Mouse (Mus musculus) cerebellum, adult 8-10 months (tissue): ENCODE results near the gene Olfr801.

ENCODE experiments used
- DNase-seq: peaks from one replicate; pipeline ENCODE4 v3.0.0; 2022

The Olfr801 gene

DNA sequence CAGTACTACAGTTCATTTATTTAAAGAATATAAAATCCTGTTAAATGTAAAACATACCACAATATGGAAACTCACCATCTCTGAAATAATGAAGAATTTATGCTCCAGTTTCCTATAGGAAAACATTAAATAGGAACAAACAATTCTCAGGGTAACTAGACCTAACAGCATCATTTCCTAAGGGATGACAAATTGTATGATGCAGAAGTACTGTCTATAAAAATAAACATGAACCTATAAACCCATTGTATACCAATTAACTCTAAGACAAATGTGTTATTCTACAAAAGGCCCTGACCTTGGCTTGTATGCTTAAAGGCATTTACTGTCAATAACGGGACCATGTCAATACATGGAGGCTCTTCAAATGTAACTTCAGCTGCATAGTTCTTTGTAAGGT, at the start of gene Olfr801:
Gene Olfr801, minus strand, starts transcription at position 101 of the 400 bp plus-strand sequence.
- DNase-seq = no peak

DNA sequence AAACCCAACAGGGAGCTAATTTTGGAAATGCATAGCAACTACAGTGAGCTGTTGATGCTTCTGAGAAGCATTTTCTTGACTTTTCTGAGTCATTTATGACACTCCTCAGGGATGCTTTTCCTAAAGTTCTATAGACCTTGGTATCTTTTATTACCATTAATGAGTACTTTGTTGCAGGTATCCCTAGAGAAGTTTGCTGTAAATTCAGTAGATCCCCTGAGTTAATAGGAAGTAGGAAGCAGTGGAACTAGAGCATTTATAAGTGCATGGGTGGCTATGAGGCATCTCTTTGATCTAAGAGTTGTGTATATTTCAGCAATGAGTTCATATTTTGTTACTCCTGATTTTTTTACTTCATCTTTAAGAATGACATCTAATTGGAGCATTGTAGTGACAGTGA, 29.2 kb upstream of the Olfr801 start, which contains the start of gene Olfr804:
Gene Olfr804, plus strand, starts transcription at position 301 of the 400 bp plus-strand sequence.
- no peak for DNase-seq

DNA sequence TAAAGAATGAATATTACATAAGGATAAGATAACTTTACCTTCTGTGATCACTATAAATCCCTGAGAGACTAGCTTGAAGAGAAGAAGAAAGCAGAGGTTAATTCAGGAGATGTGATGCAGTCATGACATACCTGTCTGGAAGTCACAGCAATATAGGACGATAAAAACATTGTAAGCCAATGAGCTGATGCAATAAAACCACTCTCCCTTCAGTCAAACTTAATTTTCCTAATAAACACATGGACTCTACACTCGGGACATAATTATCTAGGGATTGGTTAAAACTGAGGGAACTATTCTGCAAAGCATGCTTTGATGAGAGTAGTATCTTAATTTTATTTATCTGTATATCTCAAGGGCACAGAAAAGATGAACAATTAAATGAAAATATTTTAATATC, 20.5 kb upstream of the Olfr801 start, which contains the start of gene Olfr803:
Gene Olfr803, minus strand, starts transcription at position 101 of the 400 bp plus-strand sequence.
- DNase-seq = no peak

DNA sequence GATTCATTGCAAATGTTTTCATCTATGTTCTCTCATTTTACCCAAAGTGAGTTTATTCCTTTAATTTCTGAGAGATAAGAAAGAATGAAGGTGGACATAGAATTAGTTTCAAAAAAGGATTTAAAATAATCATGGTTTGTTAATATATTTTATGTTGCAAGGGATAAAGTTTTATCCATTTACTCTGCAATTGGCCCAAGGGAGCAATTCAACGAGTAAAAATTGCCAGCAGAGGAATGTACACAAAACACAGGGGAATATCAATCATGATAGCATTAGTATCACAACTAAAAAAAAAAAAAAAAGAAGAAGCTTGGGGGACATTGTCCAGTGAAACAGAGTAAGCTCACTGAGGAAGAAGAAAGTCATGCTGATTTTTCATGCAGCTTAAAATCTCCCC, 14.4 kb upstream of the Olfr801 start, which contains the start of gene Olfr802:
Gene Olfr802, minus strand, starts transcription at position 101 of the 400 bp plus-strand sequence.
- DNase-seq = no peak

DNA sequence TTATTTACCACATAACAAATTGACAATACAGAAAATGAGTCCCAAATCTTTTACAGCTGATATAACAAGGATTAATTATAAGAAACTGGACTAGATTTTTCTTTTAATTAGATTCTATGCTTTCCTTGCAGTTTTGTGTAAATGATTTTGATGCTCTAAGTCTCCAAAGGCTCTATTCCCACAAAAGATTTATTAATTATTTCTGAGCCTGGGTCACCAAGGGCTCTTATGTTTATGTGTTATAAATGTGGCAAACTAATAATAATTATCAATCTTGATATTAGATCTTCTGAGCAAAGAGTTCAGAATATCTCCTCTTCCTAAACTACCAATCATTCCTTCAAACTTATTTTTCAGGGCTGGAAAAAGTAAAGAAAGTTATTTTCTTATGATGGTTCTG, 16.3 kb downstream of the Olfr801 start, which contains the start of gene Olfr800:
Gene Olfr800, plus strand, starts transcription at position 301 of the 400 bp plus-strand sequence.
- no peak for DNase-seq

DNA sequence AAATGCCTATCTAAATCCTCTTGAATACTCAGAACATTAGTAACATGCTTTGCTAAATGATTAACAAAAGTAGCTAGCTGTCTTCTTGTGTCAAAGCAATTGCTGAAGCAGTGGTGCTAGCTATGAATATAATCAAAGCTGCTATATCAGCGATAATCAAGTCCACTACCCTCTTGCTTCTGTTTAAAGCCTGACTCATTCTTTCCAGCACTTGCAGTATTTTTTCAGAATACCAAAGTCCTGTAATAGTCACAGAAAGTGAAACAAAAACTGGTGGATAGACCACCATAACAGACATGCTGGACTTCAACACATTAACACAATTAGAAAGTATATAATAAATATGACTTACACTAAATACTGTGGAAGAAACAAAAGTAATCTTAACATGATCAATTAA, 21.9 kb downstream of the Olfr801 start:
- no peak for DNase-seq

DNA sequence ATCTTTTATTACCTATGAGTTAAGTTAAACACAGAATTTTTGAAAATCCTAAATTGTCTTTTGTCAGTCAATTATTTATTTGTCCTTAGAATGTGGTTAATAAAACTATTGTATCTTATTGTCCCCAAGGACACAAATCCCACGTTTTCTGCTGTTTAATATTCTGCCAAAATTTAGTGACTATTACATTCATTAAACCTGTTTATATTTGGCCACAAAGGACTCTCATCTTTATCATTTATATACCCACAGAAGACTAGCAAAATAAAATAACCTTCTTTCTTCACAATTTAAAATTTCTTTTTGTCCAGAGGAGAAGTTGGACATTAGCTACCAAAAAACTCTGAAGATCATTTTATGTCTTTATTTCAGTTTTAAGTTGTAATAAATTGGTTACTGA, 36.5 kb downstream of the Olfr801 start, which contains the start of gene Olfr799:
Gene Olfr799, plus strand, starts transcription at position 301 of the 400 bp plus-strand sequence.
- no peak for DNase-seq

DNA sequence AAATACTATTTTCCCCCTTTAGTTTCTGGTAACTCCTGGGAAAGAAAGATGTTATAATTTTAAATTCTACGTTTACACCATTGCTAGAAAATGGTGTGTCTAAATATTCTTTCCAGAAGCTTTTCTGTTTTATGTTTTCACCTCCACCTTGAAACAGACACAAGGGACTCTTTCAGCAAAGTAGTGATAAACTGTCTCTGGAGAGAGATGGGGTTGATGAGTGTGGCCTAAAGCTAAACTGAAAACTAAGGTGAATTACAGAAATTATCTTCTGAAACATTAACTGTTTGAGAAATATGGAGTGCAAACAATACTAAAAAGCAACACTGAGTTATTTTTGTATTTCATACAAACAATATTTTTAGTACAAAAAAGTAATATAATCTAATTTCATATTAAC, 45.8 kb downstream of the Olfr801 start, which contains the start of gene Olfr798:
Gene Olfr798, minus strand, starts transcription at position 101 of the 400 bp plus-strand sequence.
- no peak for DNase-seq

DNA sequence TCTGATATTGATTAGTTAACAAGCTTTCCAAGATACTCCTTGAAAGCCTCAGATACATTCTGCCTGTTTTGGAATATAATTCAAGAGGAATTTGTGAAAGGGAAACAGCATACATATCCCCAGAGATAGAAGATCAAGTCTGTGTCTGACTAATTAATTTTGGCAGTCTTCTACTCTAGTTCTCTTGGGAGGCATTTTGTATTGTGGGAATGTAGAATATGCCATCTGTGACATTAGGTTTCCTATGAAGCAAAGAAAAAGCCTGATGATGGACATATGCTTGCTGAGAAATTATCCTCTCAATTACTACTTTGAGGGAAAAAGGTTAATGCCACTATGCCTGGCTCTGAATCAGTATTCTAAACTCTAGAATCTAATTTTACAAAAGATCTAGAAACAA, 50.4 kb downstream of the Olfr801 start:
- no peak for DNase-seq

DNA sequence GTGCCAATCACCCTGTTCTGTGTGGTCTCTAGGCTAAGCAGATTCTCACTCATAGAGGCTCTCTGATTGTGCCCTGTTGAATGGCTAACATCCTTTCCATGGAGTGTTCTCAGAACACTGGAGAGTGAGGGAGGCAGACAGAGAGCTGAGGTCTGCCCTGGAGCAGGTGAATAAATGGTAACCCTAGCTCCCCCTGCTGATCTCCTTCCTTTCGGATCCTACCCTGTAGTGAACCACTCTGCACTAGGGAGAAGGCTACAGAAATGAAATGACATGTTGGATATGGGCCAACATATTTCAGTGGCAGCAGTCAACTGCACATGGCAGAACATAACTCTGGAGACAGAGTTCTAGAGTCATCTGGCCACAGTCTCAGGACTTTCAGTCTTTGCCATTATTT, 51.9 kb downstream of the Olfr801 start:
- DNase-seq = no peak
